Mouse (Mus musculus): ENCODE measurements around the gene Kng1.
A peak's percentile ranks its signal among the peaks of the same experiment; 100 is the strongest.

Gene Kng1

GRCm38 (mm10) chr16:23114339-23115171, 56.9 kb downstream of the Kng1 start:
- DNase-seq (ENCODE audit: low read depth, low spot score): peak; percentile 84

GRCm38 (mm10) chr16:23115486-23115885, 57.8 kb downstream of the Kng1 start:
- DNase-seq (ENCODE audit: low read depth, low spot score): peak; percentile 53

GRCm38 (mm10) chr16:23117173-23117572, 59.5 kb downstream of the Kng1 start:
- peak; percentile 68 for DNase-seq (ENCODE audit: low read depth, low spot score)

GRCm38 (mm10) chr16:23122446-23122845, 64.8 kb downstream of the Kng1 start:
- no peak for DNase-seq (ENCODE audit: low read depth, low spot score)

- DNase-seq (ENCODE audit: low read depth, low spot score): peak; percentile 39
Measured at GRCm38 (mm10) chr16:23123104-23123503, 65.4 kb downstream of the Kng1 start.

GRCm38 (mm10) chr16:23124398-23124797, 66.7 kb downstream of the Kng1 start:
- DNase-seq (ENCODE audit: low read depth, low spot score): no peak

- no peak for DNase-seq (ENCODE audit: low read depth, low spot score)
Measured at GRCm38 (mm10) chr16:23127311-23127672, 69.6 kb downstream of the Kng1 start.

GRCm38 (mm10) chr16:23127673-23128375, 70.2 kb downstream of the Kng1 start, which contains the start of gene Rfc4:
TSS of gene Rfc4 (minus strand) at chr16:23127737.
- peak; percentile 96 for DNase-seq (ENCODE audit: low read depth, low spot score)

GRCm38 (mm10) chr16:23130303-23130702, 72.6 kb downstream of the Kng1 start:
- no peak for DNase-seq (ENCODE audit: low read depth, low spot score)

Measured in ZHBTc4 (cell line).